Mouse (Mus musculus) thymus, postnatal 14 days (tissue): ENCODE results near the gene Bco2.

ENCODE experiments used
- DNase-seq: peaks from one replicate; pipeline ENCODE4 v3.0.0; 2021

Gene Bco2

GRCm38 (mm10) chr9:50507570-50507969 lies 47.4 kb downstream of the Bco2 start:
- DNase-seq, result no peak

DNA sequence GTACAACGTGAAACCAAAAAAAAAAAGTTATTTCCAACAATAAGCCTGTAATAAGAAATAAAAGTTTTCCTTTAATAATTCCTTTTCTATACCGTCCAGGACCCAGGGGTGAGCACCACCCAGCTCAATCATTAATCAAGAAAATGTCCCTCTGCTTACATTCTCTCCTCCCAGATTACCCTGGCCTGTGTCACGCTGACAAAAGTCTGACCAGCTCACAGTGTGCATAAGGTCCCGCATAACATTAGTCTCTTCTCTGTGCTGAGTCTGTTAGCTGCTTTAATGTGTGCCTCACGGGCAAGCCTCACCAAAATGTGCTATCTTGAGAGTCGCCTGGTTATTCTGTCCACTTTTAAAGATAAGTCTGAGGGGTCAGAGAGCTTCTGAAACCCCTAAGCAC lies 49.6 kb downstream of the Bco2 start:
- DNase-seq, result no peak

DNA sequence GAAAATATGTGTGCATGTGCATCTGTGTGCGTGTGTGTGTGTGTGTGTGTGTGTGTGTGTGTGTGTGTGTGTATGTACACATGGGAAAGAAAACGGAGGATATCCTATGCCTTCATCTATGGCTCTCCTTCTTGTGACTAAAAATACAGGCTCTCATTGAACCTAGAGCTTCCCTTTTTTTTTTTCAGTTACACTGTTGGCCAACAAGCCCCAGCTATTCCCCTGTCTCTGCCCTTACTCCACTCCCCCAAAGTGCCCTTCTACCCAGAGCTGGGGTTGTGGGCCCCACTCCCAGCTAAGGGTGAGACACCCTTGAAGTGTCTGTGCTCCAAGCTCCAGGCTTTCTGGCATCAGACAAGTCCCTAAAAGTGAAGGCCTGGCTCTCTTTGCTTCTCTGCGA lies 52.0 kb downstream of the Bco2 start:
- DNase-seq, result no peak

- DNase-seq, result no peak
These were observed 53.9 kb downstream of the Bco2 start for GRCm38 (mm10) chr9:50500974-50501501.

DNA sequence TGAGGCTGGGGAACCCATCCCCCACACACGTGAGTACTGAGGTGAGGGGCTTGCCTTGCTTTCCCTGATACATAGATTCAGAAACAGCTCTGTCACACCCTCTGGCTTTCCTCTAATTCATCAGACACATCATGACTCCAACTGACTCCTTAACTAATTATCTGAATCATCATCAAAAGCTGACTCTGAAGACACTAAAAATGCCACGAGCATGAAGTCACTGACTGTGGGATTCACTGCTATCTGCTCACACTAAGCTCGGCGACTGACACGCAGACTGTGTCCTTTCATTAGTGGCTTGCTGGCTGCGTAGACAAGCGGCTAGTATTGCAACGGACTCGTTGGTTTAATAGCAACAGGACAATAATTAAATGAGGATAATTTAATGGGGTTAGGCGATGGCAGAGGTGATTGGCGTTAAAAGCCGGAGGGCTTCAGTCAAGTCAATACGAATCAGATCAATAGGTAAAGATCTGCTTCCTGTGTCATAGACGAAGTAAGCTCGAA lies 54.5 kb downstream of the Bco2 start:
- DNase-seq, result no peak

DNA sequence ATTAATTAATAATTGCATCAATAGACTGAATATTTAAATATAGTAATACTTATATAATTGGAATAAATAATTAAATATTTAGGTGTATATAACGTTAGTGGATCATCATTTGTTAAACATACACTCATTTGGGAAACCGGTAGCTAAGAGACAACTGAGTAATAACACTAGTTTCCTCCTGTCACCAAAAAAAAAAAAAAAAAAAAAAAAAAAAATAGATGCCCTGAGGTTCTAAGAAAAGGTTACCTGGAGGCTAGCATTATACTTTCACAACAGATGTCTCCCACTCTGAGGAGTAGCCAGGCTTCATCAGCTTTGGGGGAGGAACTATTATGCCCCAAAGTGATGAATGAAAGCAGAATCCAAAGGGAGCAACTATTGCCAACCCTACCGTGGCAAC lies 55.2 kb downstream of the Bco2 start:
- no peak for DNase-seq

DNA sequence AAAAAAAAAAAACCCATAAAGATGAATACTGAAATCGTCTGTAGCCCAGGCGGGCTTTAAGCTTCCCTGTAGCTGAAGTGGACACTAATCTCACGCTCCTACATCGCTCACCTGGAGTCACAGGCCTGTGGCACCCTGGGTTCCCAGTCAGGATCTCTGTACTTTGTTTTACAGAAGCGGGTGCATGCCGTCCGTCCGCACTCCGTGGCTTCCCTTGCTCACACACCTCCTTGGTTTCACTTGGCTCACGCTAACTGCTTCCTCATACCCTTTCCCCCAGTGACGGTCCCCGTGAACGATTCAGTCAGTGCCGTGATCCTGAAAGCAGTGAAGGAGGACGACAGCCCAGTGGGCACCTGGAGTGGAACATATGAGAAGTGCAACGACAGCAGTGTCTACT lies 56.2 kb downstream of the Bco2 start:
- DNase-seq, result peak; percentile 20

- DNase-seq, result no peak
These were observed 57.4 kb downstream of the Bco2 start for GRCm38 (mm10) chr9:50497536-50497935.

DNA sequence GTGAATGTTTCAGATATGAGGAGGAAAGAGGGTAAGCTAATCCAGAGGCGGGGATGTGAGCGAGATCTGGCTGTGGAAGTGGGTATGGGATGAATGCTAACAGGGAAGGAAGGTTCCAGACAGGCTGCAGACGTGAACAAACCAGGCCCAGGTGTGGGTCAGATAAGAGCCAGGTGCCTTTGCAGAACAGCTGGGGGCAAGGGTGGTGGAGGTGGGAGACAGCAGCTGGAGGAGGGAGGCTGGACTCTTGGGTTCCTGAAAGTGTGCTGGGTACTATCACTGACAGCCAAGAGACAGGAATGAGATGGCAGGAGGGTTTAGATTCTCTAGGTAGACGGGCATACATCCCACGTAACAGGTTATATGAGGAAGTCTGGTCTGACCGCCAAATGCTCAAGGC lies 57.9 kb downstream of the Bco2 start:
- DNase-seq, result no peak

- DNase-seq, result no peak
These were observed 58.4 kb downstream of the Bco2 start for GRCm38 (mm10) chr9:50496546-50496945.

DNA sequence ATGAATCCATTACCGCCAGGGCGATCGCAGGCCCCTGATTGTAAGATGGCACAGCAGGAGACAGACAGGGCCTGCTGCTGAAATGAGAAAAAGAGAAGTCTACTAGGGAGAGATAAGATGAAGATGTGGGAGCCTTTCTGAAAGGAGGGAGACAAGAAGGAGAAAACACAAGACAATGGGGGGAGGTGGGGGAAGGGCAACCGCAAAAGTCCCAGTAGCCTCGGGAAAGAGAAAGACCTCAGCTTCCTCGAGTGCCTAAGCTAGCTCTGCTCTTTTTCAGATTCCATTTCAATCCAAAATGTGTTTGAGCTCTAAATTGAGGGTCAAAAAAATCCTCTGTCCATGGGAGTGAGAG lies 58.9 kb downstream of the Bco2 start:
- peak; percentile 24 for DNase-seq

GRCm38 (mm10) chr9:50495405-50496150 lies 59.4 kb downstream of the Bco2 start:
- DNase-seq, result no peak

DNA sequence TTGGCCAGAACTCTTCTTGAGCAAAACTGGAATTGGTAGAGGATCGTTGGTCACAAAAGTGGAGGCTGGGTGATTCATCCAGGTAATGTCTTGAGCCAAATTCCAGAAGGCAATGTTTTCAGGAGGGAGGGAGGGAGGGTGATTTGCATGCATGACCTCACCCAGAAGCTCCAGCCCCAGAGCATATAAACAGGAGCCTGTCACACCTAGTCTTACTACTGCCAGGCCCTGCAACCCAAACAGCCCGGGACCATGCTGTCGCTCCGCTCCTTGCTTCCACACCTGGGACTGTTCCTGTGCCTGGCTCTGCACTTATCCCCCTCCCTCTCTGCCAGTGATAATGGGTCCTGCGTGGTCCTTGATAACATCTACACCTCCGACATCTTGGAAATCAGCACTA lies 60.7 kb downstream of the Bco2 start, which contains the start of gene Plet1:
TSS of gene Plet1 (plus strand) at position 215 of the 400 bp plus-strand sequence.
- no peak for DNase-seq

DNA sequence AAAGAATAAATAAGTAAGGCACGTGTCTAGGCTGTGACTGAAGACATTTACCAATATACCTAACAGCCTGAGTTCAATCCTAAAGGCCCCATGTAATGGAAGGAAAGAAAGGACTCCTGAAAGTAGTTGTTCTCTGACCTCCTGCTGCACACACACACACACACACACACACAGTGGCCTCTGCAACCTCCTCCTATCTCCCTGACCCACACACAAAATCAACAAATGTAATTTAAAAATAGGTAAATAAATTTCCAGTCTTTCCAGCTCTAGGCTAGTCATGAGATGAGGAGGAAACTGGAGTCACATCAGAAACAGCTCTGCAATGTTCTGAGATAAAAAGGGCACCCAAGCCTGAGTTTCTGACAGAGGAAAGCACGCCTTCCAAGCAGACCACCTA lies 61.2 kb downstream of the Bco2 start:
- DNase-seq, result no peak

GRCm38 (mm10) chr9:50491531-50492045 lies 63.4 kb downstream of the Bco2 start:
- no peak for DNase-seq

DNA sequence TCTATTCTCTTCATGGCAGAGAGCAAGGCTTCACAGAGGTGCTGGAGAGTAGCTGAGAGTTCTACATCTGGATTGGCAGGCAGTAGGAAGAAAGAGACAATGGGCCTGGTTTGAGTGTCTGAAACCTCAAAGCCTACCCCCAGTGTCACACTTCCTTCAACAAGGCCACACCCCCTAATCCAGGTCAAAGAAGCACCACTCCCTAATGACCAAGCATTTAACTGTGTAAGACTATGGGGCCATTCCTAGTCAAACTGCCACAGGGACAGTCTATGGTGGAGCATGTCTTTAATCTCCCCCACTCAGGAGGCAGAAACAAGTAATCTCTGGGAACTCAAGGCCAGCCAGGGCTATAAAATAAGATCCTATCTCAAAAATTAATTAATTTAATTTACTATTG lies 64.1 kb downstream of the Bco2 start:
- DNase-seq, result no peak

DNA sequence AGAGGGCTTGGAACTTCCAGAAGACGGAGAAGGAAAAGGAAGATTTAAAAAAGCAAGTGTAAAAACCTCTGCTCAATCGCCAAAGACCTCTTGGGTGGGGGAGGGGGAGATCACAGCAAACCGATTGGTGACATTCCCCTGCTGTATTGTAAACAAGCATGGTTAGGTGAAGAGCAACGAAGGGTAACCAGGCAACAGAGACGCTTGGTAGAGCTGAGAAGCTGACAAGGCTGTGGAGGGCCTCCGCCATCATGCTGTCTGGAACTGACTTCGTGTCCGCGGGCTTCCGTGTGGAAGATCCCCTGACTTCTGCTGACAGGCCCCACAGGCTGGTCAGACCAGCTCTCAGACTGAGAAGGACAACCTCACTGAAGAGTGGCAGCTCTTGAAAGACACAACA lies 69.5 kb downstream of the Bco2 start:
- DNase-seq, result no peak
